Mouse (Mus musculus): ENCODE results near the gene Rbms2. TPM values are rescaled to one million over a fixed set of nuclear protein-coding genes. Genes with fewer than 3 reads are reported as not detected.
"Not testable (repeated sequence)": the region's sequence is repeated elsewhere in the genome, so short reads cannot be mapped to it uniquely, and the experiment has no call there.

The Rbms2 gene
- polyA plus RNA-seq, 1 experiment from 2014 or later = 19.7 TPM

- DNase-seq (ENCODE audit: low spot score, missing footprints) (peak; percentile 98), ATAC-seq (ENCODE audit: low FRiP score) (peak; percentile 70; the same call in 1 of the 2 replicates)
- 52% methylated on average over 2 of the region's 2 CpGs for WGBS
Measured at GRCm38 (mm10) chr10:128185959-128186358, 5.9 kb upstream of the Rbms2 start.

DNA sequence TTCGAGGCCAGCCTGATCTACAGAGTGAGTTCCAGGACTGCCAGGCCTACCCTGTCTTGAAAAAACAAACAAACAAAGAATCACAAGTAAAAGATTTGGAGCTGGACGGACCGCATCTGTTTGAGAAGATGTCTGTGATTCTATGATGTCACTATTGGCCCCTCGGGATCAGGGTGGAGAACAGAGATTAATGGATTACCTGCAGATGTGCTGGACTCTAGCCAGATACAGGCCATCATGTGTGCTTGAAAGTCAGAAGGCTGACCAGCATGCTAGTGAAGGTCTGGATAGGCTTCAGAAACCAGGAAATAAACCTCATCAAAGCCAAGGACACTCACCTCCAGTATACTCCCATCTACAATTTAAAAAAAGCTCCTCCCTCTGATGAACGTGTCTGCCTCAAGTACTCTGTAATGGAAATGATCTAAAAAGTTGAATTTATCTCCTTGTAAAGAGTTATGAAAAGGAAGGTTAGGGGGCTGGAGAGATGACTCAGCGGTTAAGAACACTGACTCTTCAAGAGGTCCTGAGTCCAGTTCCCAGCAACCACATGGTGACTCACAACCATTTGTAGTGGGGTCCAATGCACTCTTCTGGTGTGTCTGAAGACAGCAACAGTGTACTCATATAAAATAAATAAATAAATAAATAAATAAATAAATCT is 5.3 kb upstream of the Rbms2 start:
- Histone ChIP-seq H3K27me3 (ENCODE audit: control insufficient read depth, insufficient read depth, low read length) (no peaks in the 10 kb centered on the region), H3K9me3 (ENCODE audit: control insufficient read depth, low read length) (no peaks in the 10 kb centered on the region), H3K4me3 (ENCODE audit: low read depth, low read length) (no peak overlapping the region), H3K27ac (ENCODE audit: low read depth, low read length) (no peak overlapping the region), H3K4me2 (no peak overlapping the region), H3K9ac (ENCODE audit: low read length) (no peak overlapping the region), H3K4me1 (ENCODE audit: control insufficient read depth, insufficient read depth, low read length) (no peaks in the 10 kb centered on the region), H3K36me3 (ENCODE audit: control insufficient read depth, insufficient read depth, low read length) (no peaks in the 10 kb centered on the region)
- ATAC-seq (ENCODE audit: low FRiP score) (peak; percentile 19; the same call in 1 of the 2 replicates), DNase-seq (ENCODE audit: low spot score, missing footprints) (peak; percentile 81)
- WGBS = 73% methylated on average over 6 of the region's 6 CpGs

More at GRCm38 (mm10) chr10:128185959-128186358, 5.9 kb upstream of the Rbms2 start:
- no peaks in the 10 kb centered on the region for H3K36me3 ChIP-seq (ENCODE audit: control insufficient read depth, insufficient read depth, low read length)
- no peak overlapping the region for H3K27ac ChIP-seq (ENCODE audit: low read depth, low read length)
- no peaks in the 10 kb centered on the region for H3K9me3 ChIP-seq (ENCODE audit: control insufficient read depth, low read length)
- H3K4me3 ChIP-seq (ENCODE audit: low read depth, low read length) = no peak overlapping the region
- H3K9ac ChIP-seq (ENCODE audit: low read length) = no peak overlapping the region
- no peak overlapping the region for H3K4me2 ChIP-seq
- H3K27me3 ChIP-seq (ENCODE audit: control insufficient read depth, insufficient read depth, low read length) = no peaks in the 10 kb centered on the region
- H3K4me1 ChIP-seq (ENCODE audit: control insufficient read depth, insufficient read depth, low read length) = no peaks in the 10 kb centered on the region

DNA sequence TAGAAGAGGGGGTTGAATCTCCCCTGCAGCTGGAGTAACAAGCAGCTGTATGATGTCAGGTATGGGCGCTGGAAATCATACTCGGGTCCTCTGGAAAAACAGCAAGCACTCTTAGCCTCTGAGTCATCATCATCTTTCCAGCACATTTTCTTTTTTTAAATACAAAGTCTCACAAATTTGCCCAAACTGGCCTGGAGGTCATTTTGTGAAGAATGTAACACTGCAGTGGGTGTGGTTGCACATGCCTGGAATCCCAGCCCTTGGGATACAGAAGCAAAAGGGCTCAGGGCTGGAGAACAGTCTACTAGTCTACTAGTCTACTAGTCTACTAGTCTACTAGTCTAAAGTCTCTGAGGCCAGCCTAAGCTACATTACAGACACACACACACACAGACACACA is 4.2 kb upstream of the Rbms2 start:
- H3K4me2 ChIP-seq = no peak overlapping the region
- H3K27ac ChIP-seq (ENCODE audit: low read depth, low read length) = no peak overlapping the region
- no peaks in the 10 kb centered on the region for H3K27me3 ChIP-seq (ENCODE audit: control insufficient read depth, insufficient read depth, low read length)
- no peak overlapping the region for H3K4me3 ChIP-seq (ENCODE audit: low read depth, low read length)
- ATAC-seq (ENCODE audit: low FRiP score) = no peak
- DNase-seq (ENCODE audit: low spot score, missing footprints) = peak; percentile 31
- no peaks in the 10 kb centered on the region for H3K36me3 ChIP-seq (ENCODE audit: control insufficient read depth, insufficient read depth, low read length)
- no peaks in the 10 kb centered on the region for H3K9me3 ChIP-seq (ENCODE audit: control insufficient read depth, low read length)
- WGBS = 85% methylated on average over 2 of the region's 2 CpGs
- H3K9ac ChIP-seq (ENCODE audit: low read length) = no peak overlapping the region
- peaks cover 3% of the 10 kb centered on the region; the same call in 1 of the 2 replicates for H3K4me1 ChIP-seq (ENCODE audit: control insufficient read depth, insufficient read depth, low read length)

- WGBS = 85% methylated on average over 4 of the region's 4 CpGs
- H3K4me1 ChIP-seq (ENCODE audit: control insufficient read depth, insufficient read depth, low read length) = peaks cover 9% of the 10 kb centered on the region
- H3K4me2 ChIP-seq = no peak overlapping the region
- no peaks in the 10 kb centered on the region for H3K27me3 ChIP-seq (ENCODE audit: control insufficient read depth, insufficient read depth, low read length)
- H3K4me3 ChIP-seq (ENCODE audit: low read depth, low read length) = no peak overlapping the region
- peak; percentile 59 for DNase-seq (ENCODE audit: low spot score, missing footprints)
- no peaks in the 10 kb centered on the region for H3K9me3 ChIP-seq (ENCODE audit: control insufficient read depth, low read length)
- no peak overlapping the region for H3K27ac ChIP-seq (ENCODE audit: low read depth, low read length)
- no peaks in the 10 kb centered on the region for H3K36me3 ChIP-seq (ENCODE audit: control insufficient read depth, insufficient read depth, low read length)
- H3K9ac ChIP-seq (ENCODE audit: low read length) = no peak overlapping the region
- no peak for ATAC-seq (ENCODE audit: low FRiP score)
Measured at GRCm38 (mm10) chr10:128177316-128177715, 2.8 kb downstream of the Rbms2 start.

DNA sequence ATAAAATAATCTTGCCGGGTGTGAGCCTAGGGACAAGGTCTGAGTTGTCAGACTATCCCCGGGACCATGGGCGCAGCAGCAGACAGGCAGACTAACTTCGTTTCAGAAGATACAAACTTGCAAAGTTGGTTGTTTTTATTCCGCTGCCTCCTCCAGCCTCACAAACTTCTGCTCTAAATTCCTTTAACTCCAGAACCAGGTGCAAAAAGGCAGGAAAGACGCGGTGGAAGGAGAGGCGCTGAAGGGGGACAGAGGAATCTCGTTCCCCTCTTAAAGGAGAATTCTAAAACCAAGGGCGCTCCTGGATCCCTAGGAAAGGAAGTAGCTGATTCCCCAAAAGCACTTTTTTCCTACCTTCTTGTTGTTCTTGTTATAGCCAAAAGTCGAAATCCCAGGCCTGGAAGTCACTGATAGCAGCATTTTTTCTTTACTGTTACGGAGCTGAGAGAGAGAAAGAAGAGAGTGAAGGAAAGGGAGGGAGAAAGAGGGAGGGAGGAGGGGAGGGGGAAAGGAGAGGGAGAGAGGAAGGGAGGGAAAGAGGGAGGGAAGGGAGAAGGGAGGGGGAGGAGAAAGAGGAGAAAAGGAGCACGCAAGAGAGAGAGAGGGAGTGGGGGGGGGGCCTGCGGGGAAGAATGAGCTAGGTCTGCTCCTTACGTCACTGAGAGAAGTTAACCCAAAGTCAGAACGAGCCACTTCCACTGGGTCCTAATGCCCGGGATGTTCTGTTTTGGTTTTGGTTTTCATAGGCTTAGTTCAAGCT is 3.9 kb downstream of the Rbms2 start:
- Histone ChIP-seq H3K4me1 (ENCODE audit: control insufficient read depth, insufficient read depth, low read length) (peaks cover 9% of the 10 kb centered on the region), H3K9ac (ENCODE audit: low read length) (peak overlapping the region; percentile 76), H3K27me3 (ENCODE audit: control insufficient read depth, insufficient read depth, low read length) (no peaks in the 10 kb centered on the region), H3K4me3 (ENCODE audit: low read depth, low read length) (peak overlapping the region; percentile 57), H3K27ac (ENCODE audit: low read depth, low read length) (no peak overlapping the region), H3K36me3 (ENCODE audit: control insufficient read depth, insufficient read depth, low read length) (no peaks in the 10 kb centered on the region), H3K4me2 (peak overlapping the region; percentile 68), H3K9me3 (ENCODE audit: control insufficient read depth, low read length) (no peaks in the 10 kb centered on the region)
- 0% methylated on average over 17 of the region's 17 CpGs for WGBS
- DNase-seq (ENCODE audit: low spot score, missing footprints) = peak; percentile 97
- peak; percentile 88 for ATAC-seq (ENCODE audit: low FRiP score)

DNA sequence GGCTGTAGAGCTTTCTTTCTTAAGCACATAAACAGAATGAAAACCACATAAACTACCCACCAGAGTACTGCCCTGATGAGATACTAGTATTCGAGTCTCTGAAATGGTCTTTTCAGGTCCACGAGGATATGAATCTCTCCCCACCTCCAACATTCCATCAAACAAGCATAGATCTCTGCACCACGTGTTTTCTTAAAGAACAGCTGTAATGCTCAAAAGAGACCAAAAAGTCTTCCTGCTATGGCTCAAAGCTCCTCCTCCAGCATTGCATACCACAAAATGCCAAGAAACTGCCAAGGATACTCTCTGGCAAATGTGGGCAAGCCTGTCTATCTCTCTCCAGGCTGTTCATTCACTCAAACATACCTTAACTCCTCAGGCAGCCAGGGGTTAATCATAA is 4.8 kb downstream of the Rbms2 start:
- no peaks in the 10 kb centered on the region for H3K36me3 ChIP-seq (ENCODE audit: control insufficient read depth, insufficient read depth, low read length)
- H3K4me1 ChIP-seq (ENCODE audit: control insufficient read depth, insufficient read depth, low read length) = peaks cover 9% of the 10 kb centered on the region
- H3K4me3 ChIP-seq (ENCODE audit: low read depth, low read length) = peak overlapping the region; percentile 57
- H3K27ac ChIP-seq (ENCODE audit: low read depth, low read length) = no peak overlapping the region
- no peak for ATAC-seq (ENCODE audit: low FRiP score)
- no peak for DNase-seq (ENCODE audit: low spot score, missing footprints)
- peak overlapping the region; percentile 68 for H3K4me2 ChIP-seq
- peak overlapping the region; percentile 76 for H3K9ac ChIP-seq (ENCODE audit: low read length)
- no peaks in the 10 kb centered on the region for H3K9me3 ChIP-seq (ENCODE audit: control insufficient read depth, low read length)
- no peaks in the 10 kb centered on the region for H3K27me3 ChIP-seq (ENCODE audit: control insufficient read depth, insufficient read depth, low read length)
- 18% methylated on average over 3 of the region's 3 CpGs for WGBS

- not testable (repeated sequence) for H3K27me3 ChIP-seq (ENCODE audit: control insufficient read depth, insufficient read depth, low read length); H3K4me3 ChIP-seq (ENCODE audit: low read depth, low read length); H3K9me3 ChIP-seq (ENCODE audit: control insufficient read depth, low read length); DNase-seq (ENCODE audit: low spot score, missing footprints); H3K9ac ChIP-seq (ENCODE audit: low read length); H3K27ac ChIP-seq (ENCODE audit: low read depth, low read length); H3K4me1 ChIP-seq (ENCODE audit: control insufficient read depth, insufficient read depth, low read length); H3K36me3 ChIP-seq (ENCODE audit: control insufficient read depth, insufficient read depth, low read length); H3K4me2 ChIP-seq; ATAC-seq (ENCODE audit: low FRiP score)
- 97% methylated on average over 9 of the region's 10 CpGs for WGBS
Measured at GRCm38 (mm10) chr10:128171348-128171747, 8.7 kb downstream of the Rbms2 start.

DNA sequence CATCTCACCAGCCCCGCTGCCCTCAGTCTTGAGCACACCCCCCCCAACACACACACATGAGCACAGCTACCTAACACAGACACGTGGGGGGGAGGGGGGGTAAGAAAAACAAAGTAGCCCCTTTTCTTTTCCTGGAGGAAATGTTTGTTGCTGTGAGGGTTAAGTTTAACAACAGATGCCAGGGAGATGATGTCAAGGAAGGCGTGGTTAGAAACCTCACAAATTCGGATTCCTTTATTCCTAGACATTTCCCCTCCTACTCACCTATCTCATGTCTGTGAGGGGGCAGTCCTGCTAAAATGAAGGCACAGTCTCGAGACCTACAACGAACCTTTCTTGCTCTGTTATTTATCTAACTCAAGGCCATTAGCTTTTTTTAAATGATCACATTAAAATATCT is 13.0 kb downstream of the Rbms2 start:
- Histone ChIP-seq H3K4me1 (ENCODE audit: control insufficient read depth, insufficient read depth, low read length) (no peaks in the 10 kb centered on the region), H3K4me3 (ENCODE audit: low read depth, low read length) (no peak overlapping the region), H3K27me3 (ENCODE audit: control insufficient read depth, insufficient read depth, low read length) (no peaks in the 10 kb centered on the region), H3K9me3 (ENCODE audit: control insufficient read depth, low read length) (no peaks in the 10 kb centered on the region), H3K36me3 (ENCODE audit: control insufficient read depth, insufficient read depth, low read length) (no peaks in the 10 kb centered on the region), H3K4me2 (no peak overlapping the region), H3K27ac (ENCODE audit: low read depth, low read length) (no peak overlapping the region), H3K9ac (ENCODE audit: low read length) (no peak overlapping the region)
- WGBS = 74% methylated on average over 6 of the region's 6 CpGs
- ATAC-seq (ENCODE audit: low FRiP score) = no peak
- no peak for DNase-seq (ENCODE audit: low spot score, missing footprints)

GRCm38 (mm10) chr10:128165726-128166125 is 14.4 kb downstream of the Rbms2 start:
- not testable (repeated sequence) for DNase-seq (ENCODE audit: low spot score, missing footprints); ATAC-seq (ENCODE audit: low FRiP score); H3K4me2 ChIP-seq; H3K27me3 ChIP-seq (ENCODE audit: control insufficient read depth, insufficient read depth, low read length); H3K9me3 ChIP-seq (ENCODE audit: control insufficient read depth, low read length); H3K9ac ChIP-seq (ENCODE audit: low read length); H3K4me1 ChIP-seq (ENCODE audit: control insufficient read depth, insufficient read depth, low read length); H3K36me3 ChIP-seq (ENCODE audit: control insufficient read depth, insufficient read depth, low read length); H3K27ac ChIP-seq (ENCODE audit: low read depth, low read length); H3K4me3 ChIP-seq (ENCODE audit: low read depth, low read length)
- WGBS = 85% methylated on average over 1 of the region's 3 CpGs
